Mouse (Mus musculus) thymus, postnatal 14 days (tissue): ENCODE measurements around the gene Maml3.

Experiments used
- DNase-seq: peaks from one replicate; pipeline ENCODE4 v3.0.0; 2021

Gene Maml3

GRCm38 (mm10) chr3:52104636-52105151, at the start of gene Maml3:
Maml3 (minus strand) TSS chr3:52105076.
- peak; percentile 94 for DNase-seq

GRCm38 (mm10) chr3:52151155-52151554, 46.3 kb upstream of the Maml3 start:
- DNase-seq, result no peak

- no peak for DNase-seq
Measured at GRCm38 (mm10) chr3:52148301-52148700, 43.4 kb upstream of the Maml3 start.

GRCm38 (mm10) chr3:52144776-52145460, 40.0 kb upstream of the Maml3 start:
- DNase-seq, result no peak

GRCm38 (mm10) chr3:52143017-52143416, 38.1 kb upstream of the Maml3 start:
- DNase-seq, result no peak

GRCm38 (mm10) chr3:52140162-52140561, 35.3 kb upstream of the Maml3 start:
- DNase-seq, result peak; percentile 5

GRCm38 (mm10) chr3:52125421-52125820, 20.5 kb upstream of the Maml3 start:
- DNase-seq, result no peak

GRCm38 (mm10) chr3:52120858-52121257, 16.0 kb upstream of the Maml3 start:
- DNase-seq, result no peak

- DNase-seq, result no peak
Measured at GRCm38 (mm10) chr3:52119216-52119615, 14.3 kb upstream of the Maml3 start.

GRCm38 (mm10) chr3:52115421-52115820, 10.5 kb upstream of the Maml3 start:
- DNase-seq, result no peak

GRCm38 (mm10) chr3:52108027-52108426, 3.2 kb upstream of the Maml3 start:
- DNase-seq, result no peak

- peak; percentile 68 for DNase-seq
Measured at GRCm38 (mm10) chr3:52105156-52105555, 280 bp upstream of the Maml3 start.

- no peak for DNase-seq
Measured at GRCm38 (mm10) chr3:52104208-52104607, 668 bp downstream of the Maml3 start.

GRCm38 (mm10) chr3:52103531-52104181, 1.2 kb downstream of the Maml3 start:
- DNase-seq, result peak; percentile 67

GRCm38 (mm10) chr3:52102601-52103530, 2.0 kb downstream of the Maml3 start:
- DNase-seq, result peak; percentile 85

- DNase-seq, result peak; percentile 85
Measured at GRCm38 (mm10) chr3:52101977-52102600, 2.8 kb downstream of the Maml3 start.

GRCm38 (mm10) chr3:52101401-52101976, 3.4 kb downstream of the Maml3 start:
- DNase-seq, result peak; percentile 31

GRCm38 (mm10) chr3:52100926-52101325, 4.0 kb downstream of the Maml3 start:
- DNase-seq, result no peak

GRCm38 (mm10) chr3:52100306-52100705, 4.6 kb downstream of the Maml3 start:
- DNase-seq, result no peak

GRCm38 (mm10) chr3:52099286-52099685, 5.6 kb downstream of the Maml3 start:
- DNase-seq, result no peak

GRCm38 (mm10) chr3:52091261-52091797, 13.5 kb downstream of the Maml3 start:
- DNase-seq, result no peak
